Mouse (Mus musculus) kidney, postnatal 4 days (tissue): Measurements from ENCODE around the gene Dll4.
A peak's percentile ranks its signal among the peaks of the same experiment; 100 is the strongest.

Source experiments
- DNase-seq, 2 experiments: peaks; one replicate each; pipeline ENCODE4 v3.0.0; 2021; ENCODE audit warnings: mixed read lengths in 2 of 2

The Dll4 gene

DNA sequence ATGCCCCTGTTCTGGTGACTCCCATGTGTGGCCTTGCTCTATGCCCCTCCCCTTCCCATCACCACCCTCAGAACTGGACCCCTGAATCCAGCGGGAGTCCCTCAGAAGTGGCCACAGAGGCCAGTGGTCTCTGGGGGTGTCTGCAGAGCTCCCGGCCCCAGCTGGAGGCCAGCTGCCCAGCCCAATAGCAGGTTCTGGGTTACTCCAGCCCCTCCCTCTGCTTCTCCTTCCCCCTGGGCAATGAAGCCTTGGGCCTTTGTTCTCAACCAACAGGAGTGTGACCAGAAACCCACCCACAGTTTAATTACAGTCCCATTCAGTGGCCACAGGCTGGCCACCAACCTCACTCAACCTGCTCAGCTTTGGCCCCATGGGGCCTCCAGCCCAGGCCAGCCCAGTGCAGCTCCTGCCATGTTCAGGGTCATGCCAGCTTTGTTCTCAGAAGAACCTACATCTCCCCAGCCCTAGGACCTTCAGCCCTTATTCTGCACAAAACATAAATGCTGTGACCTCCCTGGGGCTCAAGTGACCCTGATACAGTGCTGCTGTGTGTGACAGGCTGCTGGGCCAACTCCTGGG is 13.1 kb upstream of the Dll4 start:
- DNase-seq, result no peak

DNA sequence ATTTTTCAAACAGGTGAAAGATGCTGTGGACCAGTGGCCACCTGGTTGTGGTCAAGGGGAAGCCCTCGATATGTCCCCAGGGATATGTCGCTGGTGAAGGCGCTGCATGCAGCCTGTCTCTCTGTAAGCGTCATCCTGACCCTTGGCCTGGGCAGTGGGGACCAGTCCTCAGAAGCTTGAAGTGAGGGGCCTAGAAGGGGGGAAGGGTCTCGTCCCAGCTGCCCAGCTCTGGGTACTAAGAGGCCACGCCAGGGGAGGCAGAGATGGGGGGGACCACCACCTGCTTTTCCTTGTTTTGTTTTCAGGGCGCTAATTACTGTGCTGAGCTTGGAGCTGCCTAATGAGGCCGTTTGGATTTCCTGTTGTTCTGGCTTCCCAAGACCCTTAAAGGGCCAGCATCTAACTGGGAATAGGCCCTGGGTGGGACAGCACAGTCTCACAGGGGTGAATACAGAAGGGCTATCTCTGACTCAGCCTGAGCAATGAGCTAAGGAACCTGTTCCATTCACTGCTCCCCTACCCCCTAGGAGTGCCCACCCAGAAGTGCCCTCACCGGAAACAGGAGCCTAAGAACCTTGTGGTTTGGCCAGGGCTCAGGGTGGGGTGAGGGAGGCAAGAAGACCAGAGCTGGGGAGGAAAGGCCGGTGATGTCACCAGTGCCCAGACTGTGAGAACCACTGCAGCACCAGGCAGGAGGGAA is 11.7 kb upstream of the Dll4 start:
- no peak for DNase-seq

DNA sequence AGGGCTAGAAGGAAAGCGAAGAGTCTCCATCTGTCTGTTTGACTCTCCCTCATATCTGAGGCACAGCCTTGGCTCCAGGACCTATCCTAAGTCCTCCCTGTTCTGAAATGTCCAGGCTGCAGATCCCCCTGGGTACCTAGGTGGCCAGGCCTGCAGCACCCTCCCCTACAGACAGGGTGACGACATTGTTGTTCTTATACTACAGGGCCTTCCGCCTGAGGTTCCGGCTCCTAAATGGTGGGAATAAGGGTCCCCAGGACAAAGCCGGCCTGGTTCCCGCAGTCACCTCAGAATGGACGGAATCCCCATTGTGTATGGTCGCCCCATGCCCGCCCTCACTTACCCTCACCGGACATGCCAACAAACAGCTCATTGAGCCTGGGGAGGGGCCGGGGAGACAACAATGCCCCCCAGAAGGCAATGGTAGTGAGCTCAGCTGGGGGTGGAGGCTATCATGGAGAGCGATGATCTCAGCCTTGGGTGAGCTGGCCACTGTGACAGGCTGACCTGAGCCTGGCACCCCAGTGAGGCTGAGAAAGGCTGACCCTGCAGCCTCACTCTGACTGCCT is 10.8 kb upstream of the Dll4 start:
- DNase-seq, result no peak

DNA sequence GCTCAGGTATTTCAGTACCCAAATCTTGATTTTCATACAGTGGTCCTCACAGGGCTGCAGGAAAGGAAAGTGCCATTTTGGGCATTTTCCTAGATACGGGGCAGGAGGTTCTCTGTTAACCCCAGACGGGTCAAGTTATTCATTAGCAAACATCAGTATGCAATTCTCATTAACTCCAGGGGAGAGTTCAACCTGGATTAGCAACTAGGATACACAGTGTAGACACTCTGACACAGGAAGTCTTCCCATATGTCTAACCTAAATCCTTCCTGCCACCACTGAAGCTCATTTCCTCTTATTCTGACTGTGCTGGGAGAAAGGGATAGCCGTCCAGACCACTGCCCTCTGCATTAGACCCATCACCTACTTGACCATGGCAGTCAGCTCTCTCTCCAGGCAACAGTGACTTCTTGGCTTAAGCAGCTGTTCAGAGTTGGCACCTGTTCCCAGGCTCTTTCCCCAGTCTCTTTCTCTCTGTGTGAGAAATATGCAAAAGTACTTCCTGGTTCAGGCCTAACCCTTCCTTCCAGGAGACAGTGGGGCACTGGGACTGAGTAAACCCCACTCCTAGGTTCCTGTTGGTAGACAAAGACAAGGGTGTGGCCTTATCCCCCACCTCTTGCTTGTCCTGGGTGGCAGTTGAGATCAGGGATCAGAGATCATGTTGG is 7.4 kb upstream of the Dll4 start:
- DNase-seq, result no peak

DNA sequence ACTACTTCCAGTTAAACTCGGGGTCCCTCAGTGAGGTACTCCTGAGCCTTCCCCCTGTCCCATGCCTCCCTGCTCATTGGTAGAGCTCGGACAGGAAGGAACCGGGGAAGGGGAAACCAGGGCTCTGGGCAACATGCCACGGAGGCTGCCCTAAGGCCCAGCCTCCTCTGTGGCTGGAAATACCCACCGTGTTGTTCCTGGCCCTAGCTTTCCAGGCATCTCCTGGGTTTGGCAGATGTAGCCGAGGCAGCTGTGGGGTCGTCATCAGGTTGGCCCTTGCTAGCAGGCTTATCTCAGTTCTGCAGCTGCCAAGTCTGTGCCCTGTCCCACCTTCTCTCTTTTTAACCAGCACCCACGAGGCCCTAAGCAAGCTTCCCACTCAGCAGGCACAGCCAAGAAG is 5.0 kb upstream of the Dll4 start:
- peak in 1 of 2 experiments; percentile 57 for DNase-seq

DNA sequence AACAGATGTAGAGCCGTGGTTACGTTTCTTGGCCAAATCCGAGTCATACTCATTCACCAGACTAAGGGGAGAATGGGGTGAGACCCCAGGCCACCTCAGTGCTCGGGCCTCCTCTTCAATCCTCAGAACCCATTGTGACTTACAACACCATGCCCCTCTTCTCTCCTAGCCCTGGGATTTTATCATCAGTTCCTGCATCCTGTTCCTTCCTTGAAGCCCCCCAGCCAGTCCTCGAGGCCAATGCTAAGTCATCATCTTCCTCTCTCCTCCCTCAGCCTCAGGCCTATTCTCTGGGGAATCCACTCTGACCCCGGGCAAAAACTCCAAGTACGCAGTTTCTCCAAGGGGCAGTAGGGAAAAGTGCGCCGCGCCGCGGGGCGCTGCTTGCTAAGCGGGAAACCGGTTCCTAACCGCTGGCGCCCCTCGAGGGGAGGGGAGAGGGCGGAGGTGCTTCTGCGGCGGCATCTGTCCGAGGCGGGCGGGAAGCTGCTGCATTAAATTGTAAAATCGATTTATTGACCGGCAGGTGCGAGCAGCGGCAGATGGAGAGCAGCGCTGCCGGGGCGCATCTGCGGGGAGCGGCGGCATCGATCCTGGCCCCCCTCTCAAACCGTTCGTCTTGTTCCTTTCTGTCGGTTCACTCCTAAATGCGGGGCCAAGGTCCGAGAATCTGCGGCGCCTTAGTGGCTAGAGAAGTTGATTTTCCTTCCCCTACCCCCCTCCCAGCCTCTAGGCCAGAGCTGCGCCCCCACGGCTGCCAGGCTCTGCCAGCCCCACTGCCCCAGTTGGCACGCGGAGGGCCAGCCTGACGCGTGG is 3.6 kb upstream of the Dll4 start:
- no peak for DNase-seq

DNA sequence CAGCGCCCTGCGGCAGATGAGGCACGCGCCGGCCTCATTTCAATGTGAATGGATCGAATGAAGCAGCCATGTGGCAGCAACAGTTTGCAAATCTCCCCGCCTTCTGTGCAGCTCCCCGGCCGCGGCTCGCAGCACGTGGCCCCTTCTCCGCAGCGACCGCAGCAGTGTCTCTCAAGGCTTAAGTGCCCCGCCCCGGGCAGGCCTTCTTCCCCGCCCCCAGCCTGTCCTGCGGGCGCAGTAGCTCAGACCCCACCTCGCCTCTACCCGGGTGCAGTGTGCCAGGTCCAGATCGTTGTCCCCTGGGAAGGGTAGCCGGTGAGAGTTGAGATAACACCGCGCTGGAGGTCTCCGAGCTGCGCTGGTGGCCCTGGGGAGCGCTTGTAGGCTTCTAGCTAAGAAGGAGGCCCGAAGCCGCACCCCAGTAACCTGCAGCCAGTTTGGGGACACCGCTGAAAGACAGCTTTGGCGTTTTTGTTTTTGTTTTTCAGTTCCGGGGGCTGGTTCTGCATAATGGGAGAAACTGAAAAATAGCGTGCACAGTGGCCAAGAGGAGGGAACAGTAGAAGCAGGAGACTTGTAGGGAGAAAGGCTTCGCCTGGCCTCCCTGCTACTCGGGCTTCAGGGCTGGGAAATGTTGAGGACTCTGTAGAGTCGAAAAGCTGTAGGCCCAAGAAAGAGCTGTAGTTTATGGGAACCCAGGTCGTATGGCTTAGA is 2.8 kb upstream of the Dll4 start:
- peak; percentile 49 to 63 for DNase-seq

DNA sequence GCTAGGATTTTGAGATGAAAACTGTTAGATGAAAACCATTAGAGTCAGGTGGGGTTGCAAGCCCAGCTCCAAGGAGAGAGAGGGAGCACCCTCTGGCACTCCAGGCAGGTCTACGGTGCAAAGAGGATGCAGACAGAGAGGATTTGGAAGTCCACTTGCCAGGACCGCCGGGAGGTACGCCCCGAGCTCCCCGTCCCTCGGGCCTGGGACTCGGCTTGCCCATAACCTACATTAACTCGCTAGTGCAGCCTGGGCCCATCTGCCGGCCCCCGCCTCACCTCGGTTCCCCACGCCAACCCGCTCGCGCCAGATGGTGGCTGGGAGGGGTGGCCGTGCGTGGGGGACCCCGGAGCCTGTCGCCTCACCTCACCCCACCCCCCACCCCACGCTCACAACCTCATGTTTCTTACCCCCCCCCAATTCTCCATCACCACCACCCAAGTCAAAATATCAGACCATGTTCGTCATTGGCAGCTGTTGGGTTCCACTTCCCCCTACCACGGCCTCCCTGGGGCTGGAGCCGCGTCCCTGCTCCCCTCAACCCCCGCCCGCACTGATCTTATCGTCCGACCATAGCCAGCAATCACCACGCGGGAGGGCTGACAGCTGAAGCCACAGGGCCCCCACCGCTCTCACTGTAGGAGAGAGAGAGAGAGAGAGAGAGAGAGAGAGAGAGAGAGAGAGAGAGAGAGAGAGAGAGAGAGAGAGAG is 1.6 kb upstream of the Dll4 start:
- no peak for DNase-seq

DNA sequence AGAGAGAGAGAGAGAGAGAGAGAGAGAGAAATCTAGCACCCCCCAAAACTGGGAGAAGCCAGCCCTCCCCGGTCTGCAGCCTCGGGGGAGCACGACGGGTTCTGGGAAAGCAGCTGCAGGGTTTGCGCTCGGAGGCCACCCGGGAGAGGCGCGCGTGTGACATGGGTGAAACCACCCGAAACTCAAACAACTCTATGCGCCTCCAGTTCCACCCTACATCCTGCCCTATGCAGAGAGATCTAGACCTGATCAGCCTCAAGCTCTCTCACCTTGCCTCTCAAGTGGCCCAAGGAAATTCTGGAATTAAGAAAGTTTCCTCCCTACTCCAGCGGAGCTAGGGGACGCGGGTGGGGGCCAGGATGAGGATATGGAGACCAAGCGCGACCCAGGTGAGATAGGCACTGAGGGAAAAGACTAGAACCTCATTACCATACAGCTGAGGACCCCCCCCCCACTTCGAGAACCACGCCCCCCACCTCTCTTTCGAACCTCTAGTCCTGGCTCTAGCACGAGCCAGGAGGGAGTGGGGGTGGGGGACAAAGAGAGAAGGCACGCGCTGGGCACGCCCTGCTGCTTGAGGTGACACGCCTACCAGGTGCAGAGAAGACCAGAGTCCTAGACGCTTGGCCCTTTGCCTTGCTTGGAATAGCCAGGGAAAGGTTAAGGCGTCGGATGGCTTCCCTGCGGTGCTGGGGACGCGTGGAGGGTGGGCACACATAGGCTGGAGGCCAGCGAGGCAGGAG is 837 bp upstream of the Dll4 start:
- DNase-seq, result peak; percentile 45 to 70

DNA sequence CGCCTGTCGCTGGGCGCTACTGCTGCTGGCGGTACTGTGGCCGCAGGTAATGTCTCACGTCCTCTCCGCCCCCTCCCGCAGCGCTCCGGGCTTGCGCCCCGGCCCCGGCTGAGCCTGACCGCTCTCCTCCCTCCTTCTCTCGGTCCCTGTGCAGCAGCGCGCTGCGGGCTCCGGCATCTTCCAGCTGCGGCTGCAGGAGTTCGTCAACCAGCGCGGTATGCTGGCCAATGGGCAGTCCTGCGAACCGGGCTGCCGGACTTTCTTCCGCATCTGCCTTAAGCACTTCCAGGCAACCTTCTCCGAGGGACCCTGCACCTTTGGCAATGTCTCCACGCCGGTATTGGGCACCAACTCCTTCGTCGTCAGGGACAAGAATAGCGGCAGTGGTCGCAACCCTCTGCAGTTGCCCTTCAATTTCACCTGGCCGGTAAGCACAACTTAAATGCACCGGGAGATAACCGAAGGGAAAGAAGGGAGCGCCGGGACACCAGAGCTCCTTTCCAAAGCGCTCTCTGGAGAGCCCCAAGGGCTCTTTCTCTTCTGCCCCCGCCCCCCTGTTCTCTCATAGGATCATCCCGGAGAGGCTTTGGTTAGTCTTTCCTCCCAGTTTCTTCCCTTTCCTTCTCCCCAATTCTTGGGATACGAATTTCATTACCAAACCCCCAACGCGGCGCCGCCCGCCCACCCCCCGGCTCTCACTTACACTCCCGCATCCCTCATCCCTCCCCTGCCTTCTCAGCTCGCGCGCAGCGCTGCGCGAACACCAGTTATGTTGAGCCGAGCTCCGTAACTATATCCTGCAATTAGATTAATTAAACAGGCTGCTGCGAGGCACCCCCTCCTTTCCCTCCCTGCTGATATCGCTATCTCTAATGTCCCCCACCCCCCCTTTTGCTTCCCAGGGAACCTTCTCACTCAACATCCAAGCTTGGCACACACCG is 847 bp downstream of the Dll4 start:
- DNase-seq, result peak; percentile 48 to 64

DNA sequence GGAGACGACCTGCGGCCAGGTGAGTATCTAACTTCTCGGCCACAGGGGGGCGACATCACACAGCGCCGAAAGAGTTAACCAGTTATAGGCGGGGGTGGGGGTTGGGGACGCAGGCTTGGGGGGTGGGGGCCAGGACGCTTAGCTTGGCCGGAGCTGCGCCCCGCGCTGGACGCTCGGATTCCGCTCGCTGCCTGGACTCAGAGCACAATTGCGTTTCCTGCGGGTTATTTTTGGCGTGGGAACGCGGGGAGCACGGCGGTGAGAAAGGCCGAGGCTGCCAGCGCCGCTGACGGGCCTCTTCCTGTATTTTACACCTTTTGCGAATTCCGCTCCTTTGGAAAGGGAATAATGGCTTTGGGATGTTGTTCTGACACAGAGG is 1.5 kb downstream of the Dll4 start:
- peak; percentile 78 to 85 for DNase-seq

DNA sequence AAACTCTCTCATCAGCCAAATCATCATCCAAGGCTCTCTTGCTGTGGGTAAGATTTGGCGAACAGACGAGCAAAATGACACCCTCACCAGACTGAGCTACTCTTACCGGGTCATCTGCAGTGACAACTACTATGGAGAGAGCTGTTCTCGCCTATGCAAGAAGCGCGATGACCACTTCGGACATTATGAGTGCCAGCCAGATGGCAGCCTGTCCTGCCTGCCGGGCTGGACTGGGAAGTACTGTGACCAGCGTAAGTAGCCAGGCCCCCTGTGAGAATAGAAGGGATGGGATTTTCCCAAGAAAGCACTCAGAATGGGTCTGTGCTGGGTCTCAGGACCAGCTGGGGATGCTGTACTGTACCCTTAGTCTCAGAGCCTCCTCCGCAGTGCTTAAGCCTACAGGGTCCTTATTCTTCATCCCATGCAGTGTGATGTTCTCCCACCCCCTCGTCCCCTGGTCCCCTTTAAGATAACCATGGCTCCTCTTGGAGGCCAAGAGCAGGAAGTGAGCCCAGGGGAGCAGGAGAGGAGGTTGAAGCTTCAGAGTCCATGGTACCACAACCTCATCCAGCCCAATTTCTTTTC is 2.5 kb downstream of the Dll4 start:
- DNase-seq, result no peak

DNA sequence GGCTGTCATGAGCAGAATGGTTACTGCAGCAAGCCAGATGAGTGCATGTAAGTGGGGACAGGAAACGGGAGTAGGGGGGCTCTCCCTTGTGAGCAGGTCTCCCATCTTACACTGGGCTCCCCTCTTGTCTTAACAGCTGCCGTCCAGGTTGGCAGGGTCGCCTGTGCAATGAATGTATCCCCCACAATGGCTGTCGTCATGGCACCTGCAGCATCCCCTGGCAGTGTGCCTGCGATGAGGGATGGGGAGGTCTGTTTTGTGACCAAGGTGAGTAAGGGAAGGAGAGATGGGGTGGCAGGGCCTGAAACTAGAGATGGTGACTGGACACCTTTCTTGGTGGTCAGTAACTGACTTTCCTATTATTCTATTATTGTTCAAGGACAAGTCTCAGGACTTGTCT is 3.0 kb downstream of the Dll4 start:
- DNase-seq, result peak in 1 of 2 experiments; percentile 9

DNA sequence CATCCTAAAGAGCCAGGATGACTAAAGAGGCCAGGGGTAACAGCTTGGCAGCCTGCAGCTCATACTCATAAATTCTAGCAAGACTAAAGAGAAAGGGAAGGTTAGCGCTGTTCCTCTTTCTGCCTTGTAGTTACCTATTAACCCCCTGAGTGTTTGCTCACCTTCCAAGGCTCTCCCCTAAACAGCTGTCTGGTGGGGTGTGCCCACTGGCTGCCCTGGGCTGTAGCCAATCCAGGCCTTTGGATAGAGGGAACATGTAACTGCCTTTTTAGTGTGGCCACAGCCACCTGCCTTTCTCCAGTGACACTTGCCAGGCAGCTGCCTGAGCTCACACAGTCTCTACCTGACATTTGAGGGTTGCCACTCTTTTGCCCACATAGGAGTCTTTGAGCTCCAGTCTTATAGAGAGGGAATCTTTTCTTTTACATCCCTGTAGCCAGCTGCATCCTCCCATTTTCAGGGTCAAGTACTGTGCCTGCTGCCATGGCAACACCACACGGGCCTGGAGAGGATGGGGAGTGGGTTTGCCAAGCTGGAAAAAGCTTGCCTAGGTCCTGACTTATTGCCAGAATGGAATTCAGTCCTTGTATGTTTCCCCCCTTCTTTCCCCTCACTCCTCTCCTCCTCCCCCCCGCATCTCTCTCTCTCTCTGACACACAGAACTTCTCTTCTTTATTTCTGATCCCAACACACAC is 3.7 kb downstream of the Dll4 start:
- DNase-seq, result peak in 1 of 2 experiments; percentile 22

DNA sequence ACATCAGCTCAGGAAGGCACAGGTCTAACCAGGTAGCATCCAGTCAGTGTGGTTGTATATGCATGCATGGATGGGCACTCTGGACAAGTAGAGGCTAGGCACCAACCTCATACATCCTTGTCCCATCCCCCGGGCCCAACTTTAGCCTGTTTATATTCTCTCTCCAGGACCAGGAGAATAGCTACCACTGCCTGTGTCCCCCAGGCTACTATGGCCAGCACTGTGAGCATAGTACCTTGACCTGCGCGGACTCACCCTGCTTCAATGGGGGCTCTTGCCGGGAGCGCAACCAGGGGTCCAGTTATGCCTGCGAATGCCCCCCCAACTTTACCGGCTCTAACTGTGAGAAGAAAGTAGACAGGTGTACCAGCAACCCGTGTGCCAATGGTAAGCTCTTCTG is 5.2 kb downstream of the Dll4 start:
- no peak for DNase-seq

DNA sequence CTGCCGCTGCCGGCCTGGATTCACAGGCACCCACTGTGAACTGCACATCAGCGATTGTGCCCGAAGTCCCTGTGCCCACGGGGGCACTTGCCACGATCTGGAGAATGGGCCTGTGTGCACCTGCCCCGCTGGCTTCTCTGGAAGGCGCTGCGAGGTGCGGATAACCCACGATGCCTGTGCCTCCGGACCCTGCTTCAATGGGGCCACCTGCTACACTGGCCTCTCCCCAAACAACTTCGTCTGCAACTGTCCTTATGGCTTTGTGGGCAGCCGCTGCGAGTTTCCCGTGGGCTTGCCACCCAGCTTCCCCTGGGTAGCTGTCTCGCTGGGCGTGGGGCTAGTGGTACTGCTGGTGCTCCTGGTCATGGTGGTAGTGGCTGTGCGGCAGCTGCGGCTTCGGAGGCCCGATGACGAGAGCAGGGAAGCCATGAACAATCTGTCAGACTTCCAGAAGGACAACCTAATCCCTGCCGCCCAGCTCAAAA is 6.6 kb downstream of the Dll4 start:
- DNase-seq, result no peak

DNA sequence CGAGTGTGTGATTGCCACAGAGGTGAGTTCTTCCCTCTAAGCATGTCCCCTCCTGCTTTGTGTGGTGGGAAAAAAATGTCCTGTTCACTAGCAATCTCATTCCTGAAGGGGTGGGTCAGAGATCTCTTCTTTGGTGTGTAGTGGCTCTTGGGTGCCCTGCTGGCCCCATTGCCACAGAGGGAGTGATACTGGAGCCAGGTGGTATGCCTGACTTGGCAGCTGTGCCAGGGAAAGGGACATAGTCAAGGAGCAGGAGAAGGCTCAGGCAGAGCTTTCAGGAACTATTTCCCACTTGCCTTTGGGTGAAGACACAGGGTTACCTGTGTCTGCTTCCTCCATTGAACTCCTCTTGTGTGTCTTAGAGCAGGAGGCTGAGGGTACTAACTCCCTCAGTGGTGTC is 8.6 kb downstream of the Dll4 start:
- no peak for DNase-seq

DNA sequence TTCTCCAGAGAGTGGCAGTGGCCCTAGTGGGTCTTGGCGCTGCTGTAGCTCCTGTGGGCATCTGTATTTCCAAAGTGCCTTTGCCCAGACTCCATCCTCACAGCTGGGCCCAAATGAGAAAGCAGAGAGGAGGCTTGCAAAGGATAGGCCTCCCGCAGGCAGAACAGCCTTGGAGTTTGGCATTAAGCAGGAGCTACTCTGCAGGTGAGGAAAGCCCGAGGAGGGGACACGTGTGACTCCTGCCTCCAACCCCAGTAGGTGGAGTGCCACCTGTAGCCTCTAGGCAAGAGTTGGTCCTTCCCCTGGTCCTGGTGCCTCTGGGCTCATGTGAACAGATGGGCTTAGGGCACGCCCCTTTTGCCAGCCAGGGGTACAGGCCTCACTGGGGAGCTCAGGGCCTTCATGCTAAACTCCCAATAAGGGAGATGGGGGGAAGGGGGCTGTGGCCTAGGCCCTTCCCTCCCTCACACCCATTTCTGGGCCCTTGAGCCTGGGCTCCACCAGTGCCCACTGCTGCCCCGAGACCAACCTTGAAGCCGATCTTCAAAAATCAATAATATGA is 9.5 kb downstream of the Dll4 start:
- DNase-seq, result no peak
